Mouse (Mus musculus): ENCODE results near the gene Rac1.

DNA sequence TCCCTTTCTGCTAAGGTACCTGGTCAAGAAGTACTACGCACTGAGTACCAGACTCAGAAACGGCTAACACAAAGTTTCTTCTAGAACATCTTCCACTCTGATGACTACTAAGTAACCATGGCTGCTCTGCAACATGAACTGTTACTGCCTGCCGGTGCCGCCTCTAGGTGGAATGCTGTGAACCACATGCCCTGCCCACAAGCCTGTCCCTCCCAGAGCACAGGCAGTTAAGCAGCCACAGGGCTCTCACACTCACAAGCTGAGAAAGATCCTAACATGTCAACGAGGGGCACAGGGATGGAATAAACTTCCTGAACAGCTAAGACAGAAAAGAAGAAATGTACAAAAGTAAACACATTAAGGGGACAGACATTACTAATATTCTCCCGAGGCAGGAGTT lies 10.4 kb downstream of the Rac1 start:
- TF ChIP-seq CTCF (conservative IDR thresholded peaks at IDR 0.05; ENCODE audit: low read length) (no peak), NANOG (IDR thresholded peaks at IDR 0.05; ENCODE audit: borderline replicate concordance, low read length) (no peak)

Measured in E14TG2a.4 (cell line).